Mouse (Mus musculus): Measurements from ENCODE around the gene Esr2.
"Not testable (repeated sequence)": the region's sequence is repeated elsewhere in the genome, so short reads cannot be mapped to it uniquely, and the experiment has no call there.

Gene Esr2

DNA sequence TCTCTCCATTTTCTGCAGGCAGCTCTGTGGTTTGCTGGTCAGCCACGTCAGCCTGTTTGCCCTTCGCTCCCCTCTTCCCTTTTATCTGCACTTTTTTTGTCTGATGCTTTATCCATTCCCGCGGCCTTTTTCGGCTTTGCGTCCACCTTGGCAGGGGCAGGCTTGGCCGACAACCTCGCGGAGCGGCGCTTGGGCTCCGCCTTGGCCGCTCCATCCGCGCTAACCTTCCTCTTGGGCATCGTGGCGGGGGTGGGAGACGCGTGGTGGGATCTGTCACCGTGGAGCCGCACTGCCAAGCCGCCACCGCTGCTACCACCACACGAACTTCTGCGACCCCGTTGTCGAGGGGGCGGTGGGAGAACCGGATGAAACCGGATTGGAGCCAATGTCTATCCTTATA is 24.7 kb downstream of the Esr2 start:
- DNase-seq (ENCODE audit: low spot score in 2 of 2): peak in 1 of 2 experiments; percentile 19

DNA sequence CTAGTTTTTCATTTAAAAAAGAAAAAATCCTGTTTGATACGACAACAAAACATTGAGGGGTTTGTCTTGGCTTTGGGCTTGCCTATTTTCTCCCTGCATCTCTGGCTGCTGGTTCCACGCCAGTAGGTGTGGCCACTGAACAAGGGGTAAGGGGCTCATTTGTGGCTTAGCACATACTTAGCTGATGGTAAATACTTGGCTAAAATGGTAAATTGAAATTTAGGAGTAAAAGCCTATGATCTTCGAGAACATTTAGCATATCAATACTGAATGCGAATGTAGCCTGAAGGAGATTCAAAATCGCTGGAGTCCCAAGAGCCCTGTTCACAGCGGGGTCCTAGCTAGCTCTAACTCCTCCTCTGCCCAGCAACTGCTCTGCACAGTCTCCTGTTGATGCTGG is 40.4 kb downstream of the Esr2 start:
- DNase-seq (ENCODE audit: low spot score in 2 of 2): no peak

DNA sequence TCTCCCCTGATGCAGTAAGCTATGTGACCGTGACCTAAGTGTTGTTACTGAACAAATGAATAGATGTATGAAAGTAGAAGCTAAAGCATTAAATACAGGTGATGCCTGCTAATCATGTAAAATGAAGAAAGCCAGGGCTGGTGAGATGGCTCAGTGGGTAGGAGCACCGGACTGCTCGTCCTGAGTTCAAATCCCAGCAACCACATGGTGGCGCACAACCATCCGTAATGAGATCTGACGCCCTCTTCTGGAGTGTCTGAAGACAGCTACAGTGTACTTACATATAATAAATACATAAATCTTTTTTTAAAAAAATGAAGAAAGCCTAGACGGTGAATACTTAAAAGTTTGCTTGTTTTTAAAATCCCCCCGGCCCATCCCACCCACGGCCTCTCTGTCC is 44.0 kb downstream of the Esr2 start:
- not testable (repeated sequence) for DNase-seq (ENCODE audit: low spot score in 2 of 2)

DNA sequence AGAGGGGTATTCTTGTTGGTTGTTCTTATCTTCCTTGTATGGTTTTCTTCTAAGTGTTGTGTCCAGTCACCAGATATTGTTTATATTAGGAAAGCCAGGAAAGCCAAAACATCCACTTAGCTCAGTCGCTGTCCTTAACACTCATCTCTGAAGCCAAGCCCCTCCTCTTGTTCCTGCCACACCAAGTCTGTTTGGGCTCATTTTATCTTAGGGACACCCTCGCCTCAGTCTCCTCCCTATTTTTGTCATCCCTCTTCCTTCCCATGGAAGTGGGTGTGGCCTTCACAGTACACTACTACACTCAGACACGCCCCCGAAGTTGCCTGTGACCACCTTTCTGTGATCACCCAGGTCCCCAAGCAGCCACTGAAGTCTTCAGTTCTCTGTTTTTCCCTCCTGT is 44.5 kb downstream of the Esr2 start:
- DNase-seq (ENCODE audit: low spot score in 2 of 2): no peak

DNA sequence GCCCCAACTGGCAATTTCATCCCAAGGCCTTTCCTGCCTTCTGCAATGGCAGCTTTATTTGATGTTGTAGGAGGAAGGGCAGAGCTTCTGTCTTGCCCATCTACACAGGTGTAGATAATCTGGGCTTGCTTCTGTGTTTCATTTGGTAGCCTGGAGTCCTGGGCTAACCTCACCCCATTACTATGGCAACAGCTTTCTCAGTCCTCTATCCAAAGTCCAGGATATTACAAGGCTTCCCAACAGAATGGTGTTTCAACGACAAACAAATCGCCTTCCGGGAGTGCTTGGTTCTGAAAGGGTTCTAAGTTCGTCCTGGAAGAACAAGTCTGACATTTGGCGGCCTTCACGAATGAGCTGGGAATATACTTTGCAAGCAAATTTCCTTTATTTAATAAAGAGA is 46.2 kb downstream of the Esr2 start:
- no peak for DNase-seq (ENCODE audit: low spot score in 2 of 2)

DNA sequence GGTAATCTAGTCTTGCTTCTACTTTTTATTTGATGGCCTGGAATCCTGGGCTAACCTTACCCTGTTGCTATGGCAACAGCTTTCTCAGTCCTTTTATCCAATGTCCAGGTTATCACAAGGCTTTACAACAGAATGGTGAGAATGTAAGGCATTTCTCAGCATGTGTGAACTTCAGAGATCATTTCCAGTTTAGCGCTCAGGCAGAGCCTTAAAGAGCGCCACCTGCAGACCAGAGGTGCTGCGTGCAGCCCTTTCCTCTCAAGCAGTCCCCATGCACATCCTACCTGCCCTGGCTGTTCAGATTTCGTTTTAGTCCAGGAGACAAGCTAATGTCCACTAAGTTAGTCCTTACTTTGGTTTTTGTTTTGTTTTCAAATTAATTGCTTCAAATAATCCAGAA is 46.8 kb downstream of the Esr2 start:
- DNase-seq (ENCODE audit: low spot score in 2 of 2): peak in 1 of 2 experiments; percentile 48

DNA sequence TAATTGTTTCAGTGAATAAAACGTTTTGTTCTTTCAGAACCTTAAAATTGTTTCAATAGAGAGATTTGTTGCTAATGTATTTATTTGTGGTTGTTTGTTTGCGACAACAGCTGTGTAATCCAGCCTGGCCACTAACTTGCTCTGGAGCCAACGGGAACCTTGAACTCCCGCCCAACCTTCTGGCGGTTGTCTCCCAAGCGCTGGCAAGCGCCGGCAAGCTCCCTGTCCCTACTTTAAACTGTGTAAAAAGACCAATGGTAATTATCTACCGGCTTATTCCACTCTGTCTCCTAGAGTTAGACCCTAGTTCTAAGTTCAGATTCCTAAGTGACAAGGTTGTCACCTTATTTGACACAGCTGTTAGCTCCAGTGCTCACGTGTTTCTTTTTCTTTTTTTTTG is 48.2 kb downstream of the Esr2 start:
- DNase-seq (ENCODE audit: low spot score in 2 of 2): peak in 1 of 2 experiments; percentile 34

DNA sequence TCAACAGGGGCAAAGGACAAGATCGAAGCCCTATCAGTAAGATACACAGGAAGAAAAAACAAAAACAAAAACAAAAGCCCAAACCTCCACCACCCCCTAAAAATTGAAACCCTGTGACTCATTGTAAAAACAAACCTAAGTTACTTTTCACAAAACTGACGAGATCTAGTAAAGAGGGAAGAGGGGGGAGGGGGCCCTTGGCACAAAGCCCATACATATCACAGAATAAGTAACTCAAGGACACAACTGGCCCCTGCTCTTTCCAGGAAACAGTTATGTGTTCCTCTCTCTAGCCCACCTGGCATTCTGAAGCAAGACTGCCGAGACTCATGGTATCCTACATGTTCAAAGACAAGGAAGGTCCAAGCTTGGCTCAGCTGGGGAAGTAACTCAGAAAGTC is 48.8 kb downstream of the Esr2 start:
- no peak for DNase-seq (ENCODE audit: low spot score in 2 of 2)

DNA sequence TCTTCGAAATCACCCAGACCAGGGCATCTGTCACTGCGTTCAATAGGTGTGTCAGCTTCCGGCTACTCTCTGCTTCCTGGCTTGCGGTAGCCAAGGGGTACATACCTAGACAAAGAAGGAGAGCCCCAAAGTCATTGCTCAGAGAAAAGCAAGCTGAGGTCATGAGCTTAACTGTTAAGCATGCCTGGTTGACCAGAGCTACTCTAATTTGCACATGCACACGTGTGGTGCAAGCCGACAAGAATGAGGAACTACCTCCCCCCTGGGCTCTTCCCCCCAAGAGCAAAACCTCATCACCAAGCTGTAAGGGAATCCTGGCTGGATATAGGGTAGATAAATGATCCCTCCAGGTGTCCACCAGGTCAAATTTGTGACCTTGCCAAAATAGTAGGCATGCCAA is 53.8 kb downstream of the Esr2 start:
- no peak for DNase-seq (ENCODE audit: low spot score in 2 of 2)

DNA sequence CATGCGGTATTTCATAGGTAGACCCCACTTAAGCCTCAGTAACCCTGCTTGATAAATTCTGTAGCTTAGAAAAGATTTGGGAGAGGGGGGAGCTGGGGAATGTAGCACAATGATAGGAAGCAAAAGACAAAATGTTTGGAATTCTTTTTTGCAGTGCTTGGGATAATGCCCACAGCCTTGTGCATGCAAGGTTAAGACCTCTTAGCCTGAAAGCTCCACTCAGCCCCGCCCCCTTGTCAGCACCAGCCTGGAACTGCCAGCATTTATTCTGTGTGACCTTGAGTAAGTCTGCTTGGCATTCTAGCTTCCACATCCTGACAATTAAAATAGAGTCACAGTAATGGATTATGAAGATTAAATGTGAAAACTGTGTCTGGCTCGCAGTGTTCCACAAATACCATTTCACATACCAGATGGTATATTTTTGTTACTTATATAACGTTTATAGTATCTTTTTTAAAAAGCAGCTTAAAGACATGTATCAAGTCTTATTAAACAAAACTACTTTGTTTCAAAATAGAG is 59.4 kb downstream of the Esr2 start:
- no peak for DNase-seq (ENCODE audit: low spot score in 2 of 2)

DNA sequence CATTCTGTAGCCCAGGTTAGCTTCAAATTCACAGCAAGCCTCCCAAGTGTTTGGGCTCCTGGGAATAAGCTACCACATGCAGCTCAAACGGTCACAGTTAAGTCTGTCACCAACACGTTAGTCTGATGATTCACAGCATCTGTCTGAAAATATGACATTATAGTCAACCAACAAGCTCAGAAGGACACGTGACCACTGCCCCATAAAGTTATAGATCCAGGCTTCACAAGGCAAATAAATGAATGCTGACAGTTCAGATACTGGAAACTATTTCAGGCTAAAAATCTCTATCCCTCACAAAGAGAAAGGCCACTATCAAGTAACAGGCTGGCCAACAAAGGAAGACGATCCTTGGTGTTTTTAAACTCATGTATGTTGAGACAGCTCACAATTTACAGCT is 60.5 kb downstream of the Esr2 start:
- DNase-seq (ENCODE audit: low spot score in 2 of 2): no peak

DNA sequence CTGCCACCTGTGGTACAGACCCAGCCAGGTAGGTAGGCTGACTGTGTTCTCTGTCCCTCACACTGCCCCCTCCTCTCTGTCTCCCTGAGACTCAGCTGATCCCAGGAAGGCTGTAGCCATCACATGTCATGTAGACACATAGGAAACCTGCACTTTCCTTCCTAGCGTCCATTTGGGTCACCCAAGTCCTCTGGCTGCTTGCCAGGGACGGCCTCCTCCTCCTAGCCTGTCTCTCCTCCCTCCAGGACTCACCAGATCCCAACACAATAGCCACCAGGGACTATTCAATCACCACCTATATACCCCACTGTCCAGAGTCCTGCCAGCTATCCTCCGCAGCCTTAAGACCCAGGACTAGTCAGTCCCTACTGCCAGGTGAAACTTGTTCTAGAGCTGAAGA is 66.0 kb downstream of the Esr2 start:
- DNase-seq (ENCODE audit: low spot score in 2 of 2): no peak

DNA sequence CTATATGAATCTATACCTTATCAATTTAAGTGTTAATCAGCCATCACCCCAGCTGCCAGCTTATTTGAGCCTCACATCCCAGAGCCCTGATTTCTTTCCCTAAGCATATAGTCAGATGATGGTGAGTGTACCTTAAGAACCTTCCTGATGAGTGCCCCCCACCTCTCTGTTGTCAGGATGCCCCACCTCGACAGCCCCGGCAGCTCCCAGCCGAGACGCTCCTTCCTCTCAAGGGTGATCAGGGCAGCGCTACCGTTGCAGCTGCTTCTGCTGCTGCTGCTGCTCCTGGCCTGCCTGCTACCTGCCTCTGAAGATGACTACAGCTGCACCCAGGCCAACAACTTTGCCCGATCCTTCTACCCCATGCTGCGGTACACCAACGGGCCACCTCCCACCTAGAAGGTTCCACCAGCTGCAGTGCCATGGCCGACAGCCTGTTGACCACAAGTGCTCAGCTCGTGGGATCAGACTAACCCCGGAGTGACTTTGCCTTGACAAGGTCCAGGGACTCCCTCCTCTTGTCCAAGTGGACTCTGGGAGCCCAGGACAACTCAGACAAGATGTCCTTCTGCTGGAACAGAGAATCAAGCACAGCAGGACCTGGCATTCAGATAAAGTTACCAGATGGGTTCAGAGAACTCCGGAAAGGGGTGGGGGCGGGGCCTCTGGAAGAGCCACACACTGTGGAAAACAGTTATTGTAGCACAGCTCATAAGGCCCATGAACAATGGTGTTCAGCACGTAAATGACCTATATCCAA is 67.2 kb downstream of the Esr2 start:
- DNase-seq (ENCODE audit: low spot score in 2 of 2): peak in 1 of 2 experiments; percentile 69

DNA sequence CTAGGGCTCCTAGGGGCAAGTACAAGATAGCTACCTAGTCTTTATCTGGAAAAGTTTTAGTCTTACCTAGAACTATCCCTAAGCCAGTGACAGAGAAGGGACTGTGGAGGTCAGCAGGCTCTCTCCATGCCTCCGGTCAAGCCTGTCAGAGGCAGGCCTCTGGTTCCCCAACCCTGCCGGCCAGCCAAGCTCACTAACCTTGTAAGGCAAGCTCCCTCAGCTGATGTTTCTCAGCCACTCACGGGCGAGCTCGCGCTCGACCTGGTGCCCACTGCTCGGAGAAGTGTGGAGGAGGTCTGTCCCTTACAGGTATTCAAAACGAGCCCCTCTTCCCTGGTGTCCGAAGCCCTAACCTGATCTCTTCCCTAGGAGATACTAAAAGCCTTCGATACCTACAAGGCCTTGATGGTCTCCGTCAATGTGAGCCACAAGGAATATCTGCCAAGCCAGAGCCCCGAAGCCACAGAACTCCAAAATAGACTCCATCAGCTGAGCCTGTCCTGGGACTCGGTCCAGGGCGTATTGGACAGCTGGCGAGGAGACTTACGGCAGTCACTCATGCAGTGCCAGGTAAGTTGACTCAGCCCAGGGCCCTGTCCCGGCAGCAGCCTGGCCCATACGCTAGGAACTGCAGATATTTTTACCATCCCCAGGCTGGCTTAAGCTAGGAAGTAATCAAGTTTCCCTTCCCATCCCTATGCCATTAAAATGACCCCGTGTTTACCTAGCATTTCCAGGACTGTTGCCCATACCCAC is 72.3 kb downstream of the Esr2 start:
- DNase-seq (ENCODE audit: low spot score in 2 of 2): no peak

DNA sequence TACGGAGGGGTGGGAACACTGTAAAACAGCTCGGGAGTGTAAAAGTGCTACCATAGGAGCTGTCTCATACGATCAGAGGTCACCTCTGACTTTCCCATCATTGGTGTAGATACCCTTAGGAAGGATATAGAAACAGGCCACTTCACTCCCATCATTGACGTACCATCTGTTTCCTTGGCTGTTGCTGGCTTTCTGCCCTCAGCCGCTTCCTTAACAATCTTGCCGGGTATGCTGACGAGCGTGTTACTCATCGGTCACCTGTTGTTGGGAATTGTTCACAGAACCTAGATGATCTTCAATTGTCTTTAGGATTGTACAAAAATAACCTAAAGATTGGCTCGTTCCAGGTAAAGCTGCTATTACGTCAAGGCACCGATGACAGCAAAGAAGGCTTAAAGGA is 74.4 kb downstream of the Esr2 start:
- DNase-seq (ENCODE audit: low spot score in 2 of 2): peak in 1 of 2 experiments; percentile 25

DNA sequence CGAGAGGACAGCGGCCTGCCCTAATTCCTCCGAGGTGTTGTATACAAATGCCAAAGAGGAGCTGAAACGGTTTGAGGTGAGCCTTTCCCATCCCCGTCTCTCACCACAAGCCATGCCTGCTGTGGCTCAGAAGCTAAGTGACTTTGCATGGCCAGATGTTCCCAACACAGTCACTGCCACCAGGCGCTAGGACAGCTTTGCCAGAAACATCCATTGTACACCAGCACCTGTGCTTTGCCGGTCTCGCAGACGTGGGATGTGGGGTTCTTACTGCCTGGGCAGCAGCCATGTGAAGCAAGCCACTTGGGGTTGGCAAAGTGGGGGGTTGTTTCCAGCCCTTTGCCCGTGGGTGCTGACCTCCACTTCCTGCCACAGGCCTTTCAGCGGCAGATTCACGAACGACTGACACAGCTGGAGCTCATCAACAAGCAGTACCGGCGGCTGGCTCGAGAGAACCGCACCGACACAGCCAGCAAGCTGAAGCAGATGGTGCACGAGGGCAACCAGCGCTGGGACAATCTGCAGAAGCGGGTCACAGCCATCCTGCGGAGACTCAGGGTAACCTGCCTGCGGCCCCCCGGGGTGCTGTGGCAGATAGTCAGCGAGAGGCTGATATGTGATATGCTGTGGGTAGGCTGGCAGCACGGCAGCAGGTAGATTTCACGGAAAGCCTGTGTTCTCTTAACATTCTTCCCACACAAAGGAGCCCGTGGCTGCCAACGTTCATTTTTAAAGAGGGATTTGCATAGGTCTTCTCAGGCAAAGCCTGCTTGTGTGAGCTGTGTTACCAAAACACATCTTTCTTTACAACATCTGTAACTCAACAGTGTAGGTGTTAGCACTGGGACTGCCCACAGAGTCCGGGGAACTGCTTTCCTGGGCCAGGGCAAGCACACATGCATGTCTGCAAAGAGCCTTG is 81.7 kb downstream of the Esr2 start:
- DNase-seq (ENCODE audit: low spot score in 2 of 2): no peak

DNA sequence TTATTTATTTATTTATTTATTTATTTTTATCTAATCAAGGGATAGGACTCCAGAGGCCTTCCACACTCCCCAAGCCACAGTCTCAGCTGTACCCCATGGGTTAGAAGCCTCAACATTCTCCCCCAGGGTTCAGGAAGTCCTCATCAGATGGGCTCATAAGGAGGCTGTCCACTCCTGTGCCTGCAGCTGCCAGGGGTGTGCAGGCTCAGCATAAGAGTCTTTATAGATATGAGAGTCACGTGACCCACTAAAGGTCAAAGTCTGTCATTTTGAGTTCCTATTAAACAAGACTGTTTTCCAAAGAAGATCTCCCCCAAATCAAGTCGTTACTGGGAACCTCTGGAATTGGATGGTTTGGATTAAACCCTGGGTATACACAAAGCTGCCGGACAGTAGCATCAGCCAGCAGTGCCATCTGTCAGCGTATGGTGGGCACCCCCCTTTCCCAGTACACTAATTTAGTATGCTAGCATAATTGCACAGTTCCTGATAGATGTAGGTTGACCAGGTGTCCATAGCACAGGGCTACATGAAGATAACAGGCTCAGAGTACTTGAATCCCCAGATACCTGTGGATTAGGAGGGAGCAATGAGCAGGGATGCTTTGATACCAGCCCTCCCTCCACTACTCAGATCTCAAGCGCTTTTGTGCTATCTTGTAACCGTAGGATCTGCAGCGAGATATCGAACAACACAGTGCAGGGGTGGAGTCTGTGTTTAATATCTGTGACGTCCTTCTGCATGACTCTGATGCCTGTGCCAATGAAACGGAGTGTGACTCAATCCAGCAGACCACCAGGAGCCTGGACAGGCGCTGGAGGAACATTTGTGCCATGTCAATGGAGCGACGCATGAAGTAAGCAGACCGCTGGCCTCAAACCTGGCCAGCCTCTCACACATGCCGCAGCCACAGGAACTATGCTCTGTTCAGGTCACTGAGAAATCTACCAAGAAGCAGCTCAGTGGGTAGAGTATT is 83.2 kb downstream of the Esr2 start:
- no peak for DNase-seq (ENCODE audit: low spot score in 2 of 2)

DNA sequence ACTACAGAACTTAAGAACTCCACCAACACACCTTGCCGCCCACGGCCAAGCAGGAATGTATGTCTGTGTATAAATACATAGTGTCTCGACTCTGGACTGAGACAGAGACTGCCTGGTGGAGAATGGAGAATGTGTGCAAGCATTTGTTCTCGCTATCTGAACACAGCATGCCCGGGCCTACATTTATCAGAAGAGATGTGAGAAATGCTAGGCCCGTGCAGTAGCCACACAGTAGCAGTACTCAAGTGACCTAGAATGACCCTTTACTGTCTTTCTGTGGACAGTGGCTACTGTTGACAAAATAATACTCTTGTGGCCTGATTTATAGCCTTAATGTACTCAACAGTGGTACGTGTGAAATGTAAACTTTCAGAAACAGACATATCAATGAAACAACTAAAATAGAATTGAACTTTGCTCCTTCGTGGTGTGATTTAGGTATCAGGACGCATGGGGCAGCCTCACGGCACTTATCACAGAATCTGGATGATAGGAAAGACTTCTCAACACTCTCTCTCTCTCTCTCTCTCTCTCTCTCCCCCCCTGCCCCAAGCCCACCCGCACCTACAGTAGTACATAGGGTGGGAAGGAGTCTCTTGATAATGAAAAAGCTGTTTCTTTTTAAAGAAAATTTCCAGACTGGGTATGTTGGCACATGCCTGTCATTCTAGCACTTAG is 84.1 kb downstream of the Esr2 start:
- DNase-seq (ENCODE audit: low spot score in 2 of 2): no peak

DNA sequence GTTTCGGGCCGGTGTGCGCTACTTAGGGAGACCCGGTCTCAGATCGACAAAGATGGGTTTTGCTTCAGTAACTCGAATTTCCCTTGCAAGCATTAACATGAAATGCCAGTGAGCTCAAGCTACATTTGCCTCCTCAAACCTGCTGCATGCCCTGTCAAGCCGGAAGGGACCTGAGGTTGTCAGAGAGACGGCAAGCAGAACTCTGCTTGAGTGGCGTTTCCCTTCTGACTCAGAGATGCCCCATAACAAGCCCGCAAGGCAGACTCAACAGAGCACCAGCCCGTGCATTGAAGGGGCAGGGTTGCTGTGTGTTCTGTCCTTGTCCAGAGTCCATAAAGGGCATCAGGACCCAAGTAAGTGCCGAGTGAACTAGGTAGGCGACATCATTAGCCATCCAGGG is 90.0 kb downstream of the Esr2 start:
- no peak for DNase-seq (ENCODE audit: low spot score in 2 of 2)
